Mouse (Mus musculus) cerebellum, postnatal 25 days (tissue): ENCODE measurements around the gene 1110051M20Rik.

ENCODE experiments used
- DNase-seq, 2 experiments: peaks; one replicate each; pipeline ENCODE4 v3.0.0; 2021; ENCODE audit warnings: mixed read lengths in 2 of 2

1110051M20Rik gene

DNA sequence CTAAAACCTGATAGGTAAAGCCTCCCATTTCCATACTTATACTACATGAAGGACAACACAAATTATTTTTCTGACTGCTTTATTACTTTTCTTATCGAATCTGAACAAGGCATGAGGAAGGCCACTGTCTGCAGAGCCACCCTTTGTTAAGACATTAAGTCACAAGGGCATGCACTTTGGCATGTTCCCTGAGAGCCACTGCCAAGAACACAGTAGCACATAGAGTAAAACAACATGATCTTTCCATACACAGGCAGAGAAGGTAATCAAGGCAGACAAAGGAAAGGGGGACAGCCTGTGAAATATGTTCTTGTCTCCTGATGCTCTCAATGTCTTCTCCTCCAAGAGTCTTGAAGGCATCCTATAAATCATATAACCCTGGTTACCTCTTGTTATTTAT is 30.7 kb downstream of the 1110051M20Rik start:
- no peak for DNase-seq

DNA sequence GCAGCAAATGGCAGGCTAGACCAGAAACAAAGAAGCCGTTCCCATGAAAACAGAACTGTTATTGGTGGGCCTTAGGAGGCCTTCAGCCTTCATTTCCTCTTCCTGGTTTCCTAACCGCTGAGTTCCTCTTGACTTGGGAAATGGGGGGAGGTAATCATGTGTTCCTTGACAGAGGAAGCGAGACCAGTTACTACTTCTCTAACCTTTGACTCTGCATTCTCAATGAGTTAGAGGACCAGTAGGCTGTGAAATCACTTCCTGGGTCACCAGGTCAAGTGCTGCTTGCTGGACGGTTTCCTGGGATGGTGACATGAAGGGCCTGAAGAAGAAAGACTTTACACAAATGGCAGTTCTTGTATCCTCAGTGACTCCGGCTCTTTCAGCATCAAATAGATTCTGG is 32.1 kb downstream of the 1110051M20Rik start:
- no peak for DNase-seq

DNA sequence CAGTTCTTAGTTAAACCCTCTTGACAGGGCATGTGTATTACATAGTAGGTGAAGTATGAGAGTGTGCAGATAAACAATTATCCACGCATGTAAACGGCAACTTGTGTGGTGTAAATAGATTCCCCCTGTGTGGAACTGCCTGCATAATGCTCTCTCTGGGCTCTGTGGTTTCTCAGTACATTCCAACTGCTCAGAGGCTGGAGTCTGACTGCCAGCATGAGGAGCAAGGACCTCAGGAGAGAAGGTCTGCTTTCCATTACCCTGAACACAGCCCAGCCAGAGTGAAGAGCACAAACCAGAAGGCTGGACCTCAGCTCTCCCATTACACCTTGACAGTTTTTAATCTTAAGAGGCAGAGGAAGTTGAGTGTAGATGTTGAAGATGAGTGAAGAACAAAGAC is 33.0 kb downstream of the 1110051M20Rik start:
- no peak for DNase-seq

DNA sequence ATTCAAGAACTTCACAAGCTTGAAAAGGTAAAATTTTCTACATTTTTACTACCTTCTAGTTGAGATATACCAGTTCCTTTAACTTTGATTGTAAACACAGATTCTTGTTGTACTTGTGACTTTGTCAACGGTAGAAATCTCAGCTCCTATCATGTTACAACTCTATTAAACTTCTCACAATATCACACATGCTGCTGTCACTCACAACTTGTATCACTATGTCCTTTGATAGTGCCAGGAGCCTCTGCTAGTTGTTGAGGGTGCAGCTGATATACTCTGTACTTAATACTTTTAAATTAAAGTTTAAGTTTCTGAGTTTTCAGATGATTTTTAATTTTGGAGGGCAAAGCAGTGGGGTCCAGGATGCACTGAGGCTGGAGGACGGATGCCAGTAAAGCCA is 36.5 kb downstream of the 1110051M20Rik start:
- no peak for DNase-seq

DNA sequence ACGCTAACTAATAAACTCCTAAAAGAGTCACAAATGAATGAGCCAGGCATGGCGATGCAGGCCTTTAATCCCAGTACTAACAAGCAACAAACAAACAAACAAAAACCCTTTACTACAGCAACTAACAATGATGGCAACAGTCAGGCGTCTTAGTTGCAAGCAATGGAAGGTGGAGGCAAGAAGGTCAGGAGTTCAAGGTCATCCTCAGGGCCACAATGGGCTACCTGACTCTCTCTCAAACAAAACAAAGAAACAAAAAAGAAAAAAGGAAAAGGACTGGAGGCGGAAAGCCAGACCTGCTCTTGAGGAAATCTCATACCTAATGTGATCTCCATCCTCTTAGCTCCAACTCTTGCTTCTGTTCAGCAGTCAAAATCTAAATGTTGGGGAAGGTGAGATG is 39.4 kb downstream of the 1110051M20Rik start:
- DNase-seq = no peak

DNA sequence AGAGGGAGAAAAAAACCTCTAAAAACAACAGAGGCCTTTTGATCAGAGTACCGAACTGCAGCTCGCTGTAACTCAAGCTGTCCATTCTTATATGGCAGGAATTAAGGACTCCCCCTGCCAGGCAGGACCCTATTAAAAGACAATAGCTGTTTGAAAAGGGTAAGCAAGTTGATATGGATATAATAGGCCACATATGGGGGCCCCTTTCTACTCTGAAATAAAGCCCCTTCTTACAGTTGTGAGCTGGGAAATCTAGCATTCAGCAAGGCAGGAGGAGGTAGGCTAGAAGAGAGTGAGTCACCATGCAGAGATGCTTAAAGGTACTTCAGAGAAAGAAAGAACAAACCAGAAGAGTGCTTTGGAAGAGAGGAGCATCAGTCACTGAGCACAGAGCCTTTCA is 44.8 kb downstream of the 1110051M20Rik start:
- DNase-seq = no peak

DNA sequence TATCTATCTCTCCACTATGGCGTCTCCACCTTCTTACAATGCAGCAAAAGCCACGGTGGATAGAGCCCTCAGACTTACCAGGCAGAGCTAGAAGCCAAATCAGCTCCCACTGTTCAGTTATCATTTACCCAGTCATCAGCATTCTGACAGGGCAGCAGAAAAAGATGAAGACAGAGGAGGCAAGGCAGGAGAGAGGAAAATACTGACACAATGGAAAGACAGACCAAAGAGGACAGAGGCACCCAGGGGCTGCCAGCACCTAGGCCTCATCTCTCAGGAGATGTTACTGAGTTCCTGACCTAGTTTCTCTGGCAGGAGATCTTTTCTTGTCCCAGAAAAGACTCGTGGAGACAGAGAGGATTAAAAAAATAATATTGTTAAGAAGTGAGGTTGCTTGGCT is 45.3 kb downstream of the 1110051M20Rik start:
- DNase-seq = no peak

DNA sequence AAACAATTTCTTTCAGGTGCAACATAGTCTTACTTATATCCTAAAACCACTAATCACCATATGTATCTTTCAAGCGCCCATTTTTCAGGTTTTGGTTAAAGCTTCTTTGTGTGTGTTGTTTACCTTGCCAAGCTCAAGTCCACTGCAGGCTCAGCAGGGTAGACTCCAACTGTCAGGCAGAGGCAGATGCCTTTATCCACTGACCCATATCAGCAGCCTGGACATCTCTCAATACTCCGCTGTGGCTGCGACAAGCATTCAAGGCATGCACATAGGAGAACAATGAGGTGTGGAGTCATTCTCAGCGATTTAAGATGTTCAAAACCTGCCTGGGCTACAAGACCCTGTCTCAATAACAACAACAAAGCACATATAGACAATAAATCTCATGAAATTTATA is 50.4 kb downstream of the 1110051M20Rik start:
- peak; percentile 31 to 47 for DNase-seq

DNA sequence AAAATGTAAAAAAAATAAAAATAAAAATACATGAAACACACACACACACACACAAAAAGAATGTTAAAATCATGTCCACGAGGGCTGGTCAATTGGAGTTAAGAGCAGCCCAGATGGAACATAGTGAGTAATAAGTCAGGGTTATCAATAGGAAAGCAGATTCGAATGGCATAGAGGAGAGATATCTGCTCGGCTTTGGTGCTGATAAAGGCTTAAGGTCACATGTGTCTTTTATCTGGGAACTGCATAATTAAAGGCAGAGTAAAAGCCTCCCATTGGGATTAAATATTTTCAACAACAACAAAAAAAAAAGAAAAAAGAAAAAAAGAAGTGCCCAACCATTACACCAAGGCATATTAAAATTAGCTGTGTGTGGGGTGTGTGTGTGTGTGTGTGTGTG is 55.8 kb downstream of the 1110051M20Rik start:
- no peak for DNase-seq

DNA sequence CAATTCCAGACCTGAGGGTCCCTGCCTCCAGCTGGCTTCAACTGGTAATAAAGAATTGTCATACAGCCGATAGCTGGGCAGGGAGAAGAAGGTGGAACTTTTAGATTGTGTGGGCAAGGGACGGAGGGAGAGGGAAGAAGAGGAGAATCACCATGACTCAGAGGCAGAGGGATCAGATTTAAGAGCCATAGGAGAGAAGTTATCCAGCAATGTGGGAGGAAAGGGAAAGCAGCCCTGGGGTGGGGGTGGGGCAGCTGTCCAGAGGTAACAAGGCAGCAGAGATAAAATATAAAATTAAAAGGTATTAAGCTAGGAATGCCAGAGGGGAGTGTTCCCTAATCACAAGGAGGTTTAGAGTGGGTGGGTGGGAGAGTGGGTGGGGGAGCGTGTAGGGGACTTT is 56.2 kb downstream of the 1110051M20Rik start:
- no peak for DNase-seq

DNA sequence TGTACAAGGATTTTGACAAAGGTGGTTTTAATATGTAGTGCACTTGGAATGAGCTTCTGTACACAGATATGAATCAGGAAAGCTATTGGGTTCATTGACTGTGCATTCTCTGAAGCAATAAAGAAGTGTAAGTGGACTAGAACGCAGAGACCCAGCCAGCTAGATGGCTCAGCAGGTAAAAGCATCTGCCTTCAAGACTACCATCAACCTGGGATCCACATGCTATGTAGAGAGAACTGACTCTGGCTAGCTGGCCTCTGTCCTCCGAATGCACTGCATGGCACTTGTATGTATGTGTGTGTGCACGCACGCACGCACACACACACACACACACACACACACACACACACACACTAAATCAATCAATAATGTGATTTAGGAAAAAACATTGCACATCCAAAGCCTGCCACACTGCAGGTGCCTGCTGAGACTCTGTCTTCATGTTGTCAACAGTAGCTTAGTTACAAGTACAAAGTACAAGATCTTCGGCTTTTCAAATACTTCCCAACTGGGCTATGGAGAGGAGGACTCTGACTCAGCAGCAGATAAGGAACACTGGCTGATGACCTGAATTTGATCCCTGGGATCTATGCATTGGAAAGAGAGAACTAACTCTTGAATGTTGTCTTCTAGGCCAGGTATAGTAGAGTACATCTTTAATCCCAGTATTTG is 57.1 kb downstream of the 1110051M20Rik start:
- DNase-seq = no peak

DNA sequence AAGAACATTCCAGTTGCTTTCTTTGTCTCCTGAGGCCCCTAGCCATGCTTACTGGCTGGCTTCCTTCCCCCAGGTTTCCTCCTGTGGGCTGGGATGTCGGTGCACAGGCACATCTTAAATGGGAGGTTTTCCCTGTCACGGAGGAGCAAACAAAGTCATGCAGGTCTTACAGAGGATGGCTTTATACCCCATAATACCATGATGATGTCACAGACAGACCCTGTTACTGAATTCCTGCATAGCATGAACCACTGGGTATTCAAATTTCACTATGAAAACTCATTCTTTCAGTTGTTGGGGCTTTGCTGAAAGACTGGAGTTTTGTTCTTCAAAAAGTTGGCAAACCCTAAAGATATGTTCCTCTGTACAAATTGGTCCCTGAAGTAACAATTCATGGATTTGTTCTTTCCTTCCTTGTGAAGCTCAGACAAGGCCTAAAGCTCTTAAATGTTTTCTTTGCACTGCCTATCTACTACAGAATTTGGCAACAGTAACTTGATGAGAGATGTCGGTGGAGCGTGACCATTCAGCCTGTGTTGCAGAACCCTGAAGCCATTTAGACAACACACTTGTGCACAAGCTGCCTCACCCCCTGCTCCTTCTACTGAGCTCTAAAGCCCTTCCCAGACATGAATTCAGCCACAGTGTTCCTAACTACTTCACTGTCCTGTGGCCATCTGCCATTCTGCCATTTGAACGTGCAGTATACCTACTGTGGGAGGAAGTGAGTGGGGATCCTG is 57.8 kb downstream of the 1110051M20Rik start:
- DNase-seq = no peak

DNA sequence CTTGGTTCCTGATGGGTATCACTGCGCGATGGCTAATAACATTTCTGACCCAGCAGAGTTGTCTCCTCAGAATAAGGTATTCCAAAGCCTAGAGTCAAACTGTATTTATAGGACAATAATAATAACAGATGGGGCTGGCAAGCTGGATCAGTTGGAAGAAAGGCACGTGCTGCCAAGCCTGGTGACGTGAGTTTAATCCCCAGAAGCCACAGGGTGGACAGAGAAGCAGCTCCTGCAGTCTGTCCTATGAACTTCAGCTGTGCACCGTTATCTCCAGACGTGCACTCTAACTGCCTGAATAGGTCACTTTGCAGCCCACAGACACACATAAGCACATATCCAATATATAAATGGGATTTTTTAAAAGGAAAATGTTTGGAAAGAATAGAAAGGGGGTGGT is 61.2 kb downstream of the 1110051M20Rik start:
- peak; percentile 27 to 57 for DNase-seq

DNA sequence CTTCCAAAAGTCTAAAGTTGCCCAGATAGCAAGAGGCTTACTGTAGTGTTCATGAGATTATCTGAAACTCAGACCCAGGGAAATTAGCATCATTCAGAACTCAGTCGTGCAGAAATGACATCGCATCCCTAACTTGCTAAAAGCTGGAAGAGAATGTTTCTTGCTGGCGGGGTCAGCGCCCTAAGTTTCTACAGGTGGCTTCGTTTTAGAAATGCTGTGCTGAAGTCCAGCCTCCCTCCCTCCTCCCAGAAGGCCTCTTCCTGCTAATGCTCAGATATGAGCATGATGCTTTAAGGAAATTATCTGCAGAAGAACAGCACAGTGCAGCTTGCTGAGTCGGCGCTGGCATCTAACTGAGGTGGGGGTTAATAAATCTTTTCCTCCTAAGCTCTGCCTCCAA is 67.5 kb downstream of the 1110051M20Rik start:
- no peak for DNase-seq

DNA sequence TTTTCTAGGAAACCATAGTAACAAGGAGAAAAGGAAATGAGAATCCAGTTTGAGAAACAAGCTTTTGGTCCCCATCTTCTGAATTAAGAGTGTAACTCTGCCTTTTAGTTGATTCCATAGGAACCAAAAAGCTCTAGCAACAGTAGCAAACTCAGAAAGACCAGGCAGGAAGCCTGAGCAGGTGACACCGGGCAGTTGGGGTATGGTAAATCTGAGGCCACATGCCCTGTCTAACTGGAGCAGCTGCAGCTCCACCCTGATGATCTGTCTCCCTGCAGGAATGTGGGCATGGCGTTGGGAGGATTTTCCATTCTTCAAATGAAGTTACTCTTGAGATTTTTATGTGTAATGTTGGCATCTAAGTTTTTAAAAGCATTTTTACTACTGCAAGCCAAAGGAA is 74.2 kb downstream of the 1110051M20Rik start:
- no peak for DNase-seq

DNA sequence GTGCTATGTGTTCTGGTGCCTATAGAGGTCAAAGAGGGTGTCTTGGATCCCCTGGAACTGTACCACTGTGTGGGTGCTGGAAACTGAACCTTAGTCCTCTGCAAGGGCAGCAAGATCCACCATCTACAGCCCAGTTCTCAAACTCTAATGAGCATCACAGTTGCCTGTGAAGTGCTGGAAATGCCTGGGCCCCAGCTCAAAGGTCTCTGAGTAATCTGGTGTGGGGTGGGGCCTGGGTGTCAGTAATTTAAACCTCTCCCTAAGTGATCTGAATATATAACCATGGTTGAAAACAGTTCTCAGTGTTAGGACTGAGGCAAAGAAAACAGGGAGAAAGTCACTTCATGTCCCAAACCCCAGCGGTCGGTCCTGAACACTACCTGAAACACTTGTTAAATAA is 81.2 kb downstream of the 1110051M20Rik start:
- DNase-seq = no peak

DNA sequence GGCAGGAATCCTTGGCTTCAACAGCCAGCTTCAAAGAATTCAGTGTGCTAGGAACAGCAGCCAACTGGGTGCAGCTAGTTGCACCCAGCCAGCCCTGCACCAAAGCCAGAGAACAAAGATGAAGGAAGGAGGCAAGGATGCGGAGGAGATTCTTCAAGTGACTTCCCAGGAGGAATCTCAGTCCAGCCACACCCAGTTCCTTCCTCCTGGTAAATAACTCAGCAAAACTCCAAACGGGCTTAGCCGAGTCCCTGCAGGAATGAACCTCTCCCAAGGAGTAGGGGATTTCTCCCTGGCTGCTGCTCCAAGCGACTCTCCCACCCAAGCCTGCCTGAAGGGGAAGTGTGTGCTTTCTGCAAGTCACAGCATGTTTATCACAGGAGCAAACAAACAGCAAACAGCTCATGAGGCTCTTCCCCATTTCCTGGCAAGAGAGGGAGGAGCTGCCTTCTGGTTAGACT is 83.4 kb downstream of the 1110051M20Rik start:
- no peak for DNase-seq

DNA sequence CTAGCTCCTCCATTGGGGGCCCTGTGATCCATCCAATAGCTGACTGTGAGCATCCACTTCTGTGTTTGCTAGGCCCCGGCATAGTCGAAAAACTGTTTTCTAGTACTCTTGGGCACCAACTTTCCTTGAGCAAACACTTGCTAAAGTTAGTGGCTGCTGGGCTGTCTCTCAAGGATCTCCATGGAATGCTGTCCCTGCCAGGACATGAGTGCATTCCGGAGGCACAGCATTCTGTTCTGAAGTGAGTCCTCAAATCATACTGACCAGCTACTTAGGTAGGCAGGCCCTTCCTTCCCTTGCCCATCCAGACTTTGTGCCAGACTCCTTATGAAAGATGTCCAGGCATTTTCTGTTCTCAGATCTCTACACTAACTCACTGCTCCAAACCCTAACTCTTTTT is 88.7 kb downstream of the 1110051M20Rik start:
- no peak for DNase-seq

DNA sequence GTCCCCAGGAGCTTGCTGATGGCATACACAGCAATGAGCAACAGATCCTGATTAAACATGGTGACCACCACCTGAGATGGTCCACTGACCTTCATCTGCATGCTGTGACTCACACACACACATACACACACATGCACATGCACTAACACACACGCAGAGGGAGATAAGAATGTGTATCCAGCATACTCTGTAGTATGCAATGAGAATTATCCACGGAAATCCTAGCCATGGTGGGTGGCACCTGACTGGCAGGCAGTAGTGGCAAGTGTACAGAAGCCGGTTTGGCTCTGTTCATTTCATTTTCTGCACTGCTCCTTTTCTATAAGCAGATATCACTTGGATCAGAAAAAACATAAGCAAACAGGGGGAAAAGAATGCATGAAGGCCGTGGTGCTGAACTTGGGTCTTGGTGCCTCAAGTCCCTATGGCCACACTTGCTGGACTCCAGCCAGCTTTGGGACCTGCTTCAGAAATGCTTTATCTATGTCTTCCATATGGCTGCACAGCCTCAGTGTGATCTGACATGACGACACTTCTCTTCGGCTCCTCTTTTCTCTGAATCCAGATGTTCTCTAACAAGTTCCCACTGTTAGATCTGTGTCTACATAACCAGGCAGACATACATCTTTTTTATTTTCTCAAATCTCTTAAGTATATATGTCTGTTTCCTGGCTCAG is 89.6 kb downstream of the 1110051M20Rik start:
- DNase-seq = peak in 1 of 2 experiments; percentile 12

DNA sequence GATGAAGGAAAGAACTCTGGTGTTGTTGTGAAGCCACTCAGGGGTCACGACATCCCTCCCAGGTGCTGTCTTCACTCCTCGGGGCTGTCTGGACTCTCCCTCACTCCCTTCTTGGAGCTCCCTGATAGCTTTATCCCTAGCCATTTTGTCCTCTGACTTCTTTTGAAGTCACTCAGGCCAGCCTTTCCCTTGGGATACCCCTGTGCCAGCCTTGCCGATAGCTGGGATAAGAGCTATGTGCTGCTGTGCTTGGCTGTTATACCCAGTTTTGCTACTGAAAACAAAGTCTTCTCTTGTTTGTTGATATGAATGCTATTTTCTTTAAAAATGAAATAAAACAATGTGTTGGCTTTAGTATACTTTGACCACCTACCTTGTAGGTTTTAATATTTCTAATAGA is 90.7 kb downstream of the 1110051M20Rik start:
- DNase-seq = no peak

DNA sequence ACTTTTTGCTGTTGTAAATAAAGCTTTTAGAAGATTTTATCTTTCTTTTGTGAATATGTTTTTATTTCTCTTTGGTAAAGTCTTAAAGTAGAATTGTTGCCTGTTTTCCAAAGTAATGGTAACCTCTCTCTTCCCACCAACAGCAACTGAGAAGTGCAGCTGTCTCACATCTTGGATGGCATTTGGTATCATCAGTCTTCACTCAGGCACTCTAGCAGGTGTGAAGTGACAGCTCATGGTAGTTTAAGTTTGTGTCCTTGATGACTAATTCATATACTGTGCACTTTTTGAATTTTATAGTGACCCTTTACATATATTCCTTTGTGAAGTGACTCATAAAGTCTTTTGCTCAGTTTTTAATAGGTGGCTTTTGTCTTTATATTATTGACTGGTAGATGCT is 92.7 kb downstream of the 1110051M20Rik start:
- no peak for DNase-seq

DNA sequence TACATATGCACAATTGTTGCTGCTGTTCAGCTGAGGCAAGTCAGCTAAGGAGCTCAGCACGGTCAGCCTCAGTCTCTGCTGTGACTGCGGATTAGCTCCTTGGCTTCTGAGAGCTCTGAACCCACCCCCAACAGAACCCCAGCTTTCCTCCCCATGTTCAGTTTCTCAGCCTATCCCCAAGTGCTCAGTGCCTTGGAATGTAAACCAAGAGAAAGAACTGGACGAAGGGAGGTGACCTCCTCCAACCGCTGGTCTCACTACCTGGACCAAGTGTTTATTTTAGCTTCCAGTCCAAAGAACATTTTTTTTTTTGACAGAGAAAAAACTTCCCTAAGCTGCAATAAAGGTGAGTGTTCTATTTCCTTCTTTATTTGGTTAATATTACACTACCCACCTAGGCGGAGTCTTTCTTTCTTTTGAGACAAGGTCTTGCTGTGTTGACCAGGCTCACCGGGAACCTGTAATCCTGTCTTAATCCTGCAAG is 94.5 kb downstream of the 1110051M20Rik start:
- no peak for DNase-seq

DNA sequence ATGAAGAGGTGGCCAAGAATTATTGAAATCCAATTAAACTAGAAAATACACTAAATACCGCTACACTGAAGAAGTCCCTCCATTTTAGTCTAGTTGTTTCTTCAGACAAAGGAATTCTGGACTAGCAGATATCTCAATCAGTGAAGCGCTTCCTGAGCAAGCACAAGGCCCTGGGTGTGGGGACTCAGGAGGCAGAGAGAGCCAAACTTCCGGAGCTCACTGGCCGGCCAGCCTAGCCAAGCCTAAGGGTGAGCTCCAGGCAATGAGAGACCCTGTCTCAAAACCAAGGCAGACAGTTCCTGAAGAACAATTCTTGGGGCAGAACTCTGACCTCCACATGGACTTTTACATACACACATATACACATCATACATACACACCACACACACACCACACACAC is 95.6 kb downstream of the 1110051M20Rik start:
- DNase-seq = no peak

DNA sequence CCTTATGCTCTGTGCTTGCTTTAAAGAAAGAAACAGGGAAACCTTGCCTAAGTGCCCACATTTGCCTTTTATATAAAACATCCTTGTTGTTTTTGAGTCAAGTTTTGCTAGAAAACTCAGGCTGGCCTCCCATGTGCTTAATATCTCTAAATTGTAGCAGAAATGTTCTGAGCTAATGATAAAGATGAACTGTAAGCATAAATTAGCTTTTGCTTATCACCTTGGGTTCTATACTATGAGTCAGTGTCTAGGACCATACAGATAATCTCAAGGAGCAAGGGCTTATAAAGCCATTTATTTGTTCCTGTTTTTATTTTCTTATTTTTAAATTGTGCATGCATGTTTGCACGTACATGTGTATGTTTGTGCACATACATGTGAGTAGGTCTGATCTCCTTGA is 98.9 kb downstream of the 1110051M20Rik start:
- DNase-seq = no peak
